Mouse (Mus musculus) lung, postnatal 10 days (tissue): ENCODE results near the gene Npnt.
A peak's percentile ranks its signal among the peaks of the same experiment; 100 is the strongest.

Experiments
- DNase-seq: peaks from one replicate; pipeline ENCODE4 v3.0.0; 2021

The Npnt gene

DNA sequence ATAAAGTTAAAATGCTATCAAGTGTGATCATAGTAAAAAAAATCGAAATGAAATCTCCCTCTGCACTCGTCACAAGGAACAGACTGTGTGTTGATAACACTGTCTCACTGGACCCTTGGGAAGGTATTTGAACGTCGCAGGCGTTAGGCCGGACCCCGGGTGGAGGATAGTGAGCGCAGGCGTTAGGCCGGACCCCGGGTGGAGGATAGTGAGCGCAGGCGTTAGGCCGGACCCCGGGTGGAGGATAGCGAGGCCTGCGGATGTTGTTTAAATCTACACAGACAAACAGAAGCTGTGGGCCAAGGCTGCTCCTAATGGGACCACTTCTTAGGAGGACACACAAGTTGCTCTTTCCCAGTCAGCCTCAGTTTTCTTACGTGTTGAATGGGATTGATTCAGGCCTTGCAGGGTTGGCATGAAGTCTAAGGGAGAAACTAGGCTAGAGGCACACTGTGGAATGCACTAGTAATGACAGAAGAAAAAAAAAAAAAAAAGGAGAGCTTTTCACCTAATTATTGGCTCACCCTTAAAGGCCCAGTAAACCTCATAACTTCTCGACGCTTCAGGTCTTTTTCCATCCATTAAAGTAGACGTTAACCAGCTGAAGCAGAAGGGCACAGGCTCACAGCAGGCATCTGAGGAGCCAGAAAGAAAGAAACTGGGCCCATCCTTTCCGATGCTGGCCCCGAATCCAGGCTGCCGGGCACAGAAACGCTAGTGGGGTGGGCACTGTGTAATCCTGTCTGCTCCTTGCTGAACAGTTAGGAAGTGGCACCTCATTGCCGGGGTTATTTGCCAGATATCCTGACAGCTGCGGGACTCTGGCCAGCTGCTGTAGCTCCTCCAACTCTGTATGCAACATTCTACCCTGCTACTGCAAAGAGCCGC is 98.0 kb downstream of the Npnt start:
- DNase-seq: peak; percentile 79

DNA sequence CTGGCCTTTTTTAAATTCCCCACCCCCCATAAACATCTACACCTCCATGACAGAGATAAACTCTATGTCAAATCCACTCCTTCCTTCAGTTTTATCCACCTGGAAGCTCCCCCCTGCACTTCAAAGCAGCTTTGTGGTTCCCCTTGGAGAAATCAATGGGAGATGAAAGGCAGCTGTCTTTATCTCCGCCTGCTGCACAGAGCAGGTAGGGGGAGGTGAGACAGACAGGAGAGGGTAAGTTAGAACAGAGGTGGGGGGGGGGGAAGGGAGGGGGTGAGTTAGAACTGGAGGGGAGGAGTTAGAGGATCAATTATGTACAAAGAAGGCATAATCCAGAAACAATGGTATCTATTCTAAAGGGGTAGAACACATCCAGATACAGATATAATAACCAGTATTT is 98.7 kb downstream of the Npnt start:
- DNase-seq: no peak

DNA sequence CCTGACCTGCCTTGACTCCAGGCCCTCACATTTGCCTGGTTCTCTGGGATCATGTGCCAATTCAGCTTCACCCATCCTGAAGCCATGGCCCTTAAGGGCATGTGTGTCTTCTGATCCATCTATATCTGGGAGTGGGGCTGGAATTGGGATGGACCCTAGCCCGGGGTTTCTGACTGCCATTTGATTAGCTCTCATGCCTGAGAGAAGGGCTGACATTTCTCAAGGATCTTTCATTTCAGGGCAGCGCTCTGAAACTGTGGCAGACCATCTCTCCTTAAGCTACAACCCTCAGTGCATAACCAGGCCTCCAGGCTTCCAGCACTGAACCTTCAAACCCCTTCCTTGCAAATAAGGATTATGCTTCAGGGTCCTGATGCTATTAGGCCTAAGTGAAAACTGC is 99.7 kb downstream of the Npnt start:
- no peak for DNase-seq

DNA sequence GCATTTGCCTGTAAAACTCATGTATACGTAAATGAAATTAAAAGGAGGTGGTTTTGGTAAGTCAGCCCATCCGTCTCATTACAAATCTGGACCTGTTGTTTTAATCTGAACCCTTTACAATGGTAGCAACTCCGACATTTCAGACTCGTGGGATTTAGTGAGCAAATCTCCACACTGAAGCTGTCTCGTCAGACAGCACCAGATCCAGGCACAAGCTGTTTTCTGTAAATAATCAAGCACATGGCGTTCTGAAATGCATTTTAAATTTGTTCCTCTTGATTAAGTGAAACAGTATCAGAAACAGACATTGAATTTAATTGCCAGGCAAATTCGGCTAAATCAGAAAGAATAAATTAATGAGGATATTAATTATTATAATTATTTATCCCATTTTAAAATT is 100.4 kb downstream of the Npnt start:
- no peak for DNase-seq

DNA sequence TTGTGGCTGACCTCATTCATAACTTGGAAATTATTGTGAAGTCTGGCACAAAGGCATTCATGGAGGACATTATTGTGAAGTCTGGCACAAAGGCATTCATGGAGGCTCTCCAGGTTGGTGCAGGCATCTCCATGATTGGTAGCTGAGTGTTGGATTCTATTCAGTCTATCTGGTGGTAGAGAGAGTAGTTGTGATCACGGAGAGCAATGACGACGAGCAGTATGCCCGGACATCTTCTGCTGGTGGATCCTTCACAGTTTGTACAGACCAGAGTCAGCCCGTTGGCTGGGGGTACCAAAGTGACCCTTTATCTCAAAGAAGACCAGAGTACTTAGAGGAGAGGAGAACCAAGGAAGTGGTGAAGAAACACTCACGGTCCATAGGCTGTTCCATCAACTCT is 107.4 kb downstream of the Npnt start:
- no peak for DNase-seq

DNA sequence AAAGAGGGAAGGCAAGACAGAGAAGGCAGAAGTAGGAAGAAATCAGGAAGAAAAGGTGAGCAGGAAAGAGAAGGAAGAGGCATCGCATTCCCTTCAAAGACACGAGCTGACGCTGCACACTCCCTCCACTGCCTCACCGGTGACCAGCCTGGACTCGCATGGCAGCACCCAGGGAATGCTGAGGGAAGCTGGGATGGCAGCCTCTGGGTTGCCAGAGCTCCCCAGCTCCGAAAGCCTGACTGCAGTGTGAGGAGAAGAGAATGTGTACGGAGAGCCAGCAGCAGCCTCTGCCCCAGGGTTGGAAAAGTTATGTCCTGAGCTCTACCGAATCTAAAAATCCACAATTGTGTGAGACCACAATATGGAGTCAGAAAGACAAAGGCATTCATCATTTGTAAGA is 110.6 kb downstream of the Npnt start:
- no peak for DNase-seq

DNA sequence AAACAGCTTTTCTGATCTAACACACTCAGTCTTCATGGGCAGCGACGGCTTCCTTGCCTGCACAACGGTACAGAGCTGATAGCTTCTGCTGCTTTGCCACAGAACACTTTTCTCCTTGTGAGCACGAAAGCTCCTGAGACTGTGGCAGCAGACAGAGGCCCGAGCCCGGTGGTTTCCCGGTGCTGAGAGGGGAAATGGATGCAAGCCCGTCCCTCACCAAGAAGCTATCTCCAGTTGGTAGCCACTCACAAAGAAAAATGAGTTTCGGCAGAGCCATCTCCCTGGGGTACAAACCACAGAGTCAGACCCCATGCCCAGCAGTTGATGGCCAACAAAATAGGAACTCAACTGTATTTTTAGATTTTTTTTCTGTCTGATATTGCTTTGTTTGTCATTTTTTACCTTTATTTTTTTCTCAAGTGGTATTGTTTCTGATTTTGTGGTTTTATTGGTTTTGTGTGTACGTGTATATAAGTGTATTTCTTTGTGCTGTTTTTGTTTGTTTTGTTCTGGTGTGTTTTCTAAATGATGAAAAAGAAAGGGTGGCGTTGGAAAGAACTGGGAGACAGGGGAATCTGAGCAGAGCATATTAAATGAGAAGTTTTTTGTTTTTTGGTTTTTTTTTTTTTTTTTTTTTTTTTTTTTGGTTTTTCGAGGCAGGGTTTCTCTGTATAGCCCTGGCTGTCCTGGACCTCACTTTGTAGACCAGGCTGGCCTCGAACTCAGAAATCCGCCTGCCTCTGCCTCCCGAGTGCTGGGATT is 111.3 kb downstream of the Npnt start:
- DNase-seq: no peak

DNA sequence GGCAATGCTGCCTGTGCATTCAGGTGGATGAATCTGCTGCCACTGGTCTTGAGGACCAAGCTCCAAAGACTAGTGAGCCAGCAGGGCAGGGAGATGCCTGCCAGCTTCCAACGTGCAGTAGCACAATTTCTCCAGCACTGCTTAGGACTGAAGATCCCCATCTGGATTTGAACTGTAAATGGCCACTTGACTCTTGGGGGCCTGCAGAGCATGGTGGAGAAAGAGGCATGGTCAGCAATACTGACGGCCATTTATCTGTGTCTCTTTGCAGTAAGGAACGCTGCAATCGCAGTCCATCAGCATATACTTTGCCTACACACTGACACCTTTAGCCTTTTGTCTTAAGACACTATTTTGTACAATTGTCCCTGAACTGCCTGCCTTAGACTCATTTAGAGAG is 113.0 kb downstream of the Npnt start:
- DNase-seq: no peak

DNA sequence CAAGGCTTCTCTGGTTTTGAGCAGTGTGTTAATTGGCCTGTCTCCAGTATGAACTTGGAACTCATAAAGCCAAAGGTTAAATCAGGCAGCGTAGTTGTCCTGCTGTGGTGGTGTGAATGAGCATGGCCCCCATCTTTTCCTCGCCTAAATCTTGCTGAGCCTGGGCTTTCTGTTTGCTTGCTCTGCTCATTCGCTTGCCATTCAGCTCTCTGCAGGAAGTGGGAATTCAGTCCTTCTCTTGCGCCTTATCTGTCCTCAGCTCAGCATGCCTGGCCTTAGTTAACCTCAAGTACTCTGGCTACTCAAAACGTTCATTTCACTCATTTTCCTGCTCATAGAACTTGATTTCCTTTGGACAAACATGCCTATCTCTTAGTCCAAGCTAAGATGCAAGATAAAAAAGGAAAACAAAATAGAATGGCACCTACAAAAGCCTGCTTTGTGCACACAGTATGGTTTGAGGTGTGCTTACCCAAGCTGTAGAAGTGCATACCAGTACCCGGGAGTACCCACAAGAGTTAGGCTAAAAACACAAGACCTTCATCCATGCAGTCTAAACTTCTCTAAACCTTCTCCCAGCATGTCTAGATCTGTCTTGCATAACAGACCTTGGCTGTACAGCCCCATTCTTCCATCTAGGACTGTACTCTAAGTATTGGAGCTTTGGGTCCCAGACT is 114.8 kb downstream of the Npnt start:
- DNase-seq: no peak
